Mouse (Mus musculus) left cerebral cortex, adult 9 months (tissue): Measurements from ENCODE around the gene Ivl.

Experiments used
- DNase-seq, 2 experiments: peaks; one replicate each; pipeline ENCODE4 v3.0.0; 2022; ENCODE audit warnings: low spot score in 2 of 2

The Ivl gene

DNA sequence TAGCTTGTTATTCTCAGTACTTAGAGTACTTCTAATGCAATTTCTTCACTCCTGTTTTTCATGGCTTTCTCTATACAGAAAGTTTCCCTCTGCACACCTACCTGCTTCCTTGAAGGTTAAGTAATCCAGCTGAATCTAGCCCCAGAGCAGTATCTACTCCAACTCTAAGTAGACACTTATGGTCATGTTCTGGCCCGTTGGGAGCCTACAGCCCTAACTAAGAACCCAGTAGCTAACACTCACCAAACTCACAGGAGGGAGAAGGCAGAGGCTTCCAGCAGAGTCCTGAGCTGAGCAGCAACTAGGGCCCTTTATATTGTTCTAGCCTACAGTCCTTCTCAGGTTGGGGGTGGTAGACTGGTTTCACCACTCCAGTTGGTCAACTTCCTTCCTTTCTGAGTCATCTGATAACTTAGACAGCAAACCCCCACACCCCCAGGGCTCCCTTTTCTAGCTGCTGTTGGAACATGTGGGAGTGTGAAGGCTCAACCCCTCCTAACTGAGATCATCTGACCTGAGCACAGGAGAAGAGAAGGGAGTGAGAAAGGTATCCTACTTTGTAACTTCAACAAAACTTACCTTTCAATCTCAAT, at the start of gene Ivl:
TSS of gene Ivl (minus strand) at position 287 of the 593 bp plus-strand sequence.
- no peak for DNase-seq

DNA sequence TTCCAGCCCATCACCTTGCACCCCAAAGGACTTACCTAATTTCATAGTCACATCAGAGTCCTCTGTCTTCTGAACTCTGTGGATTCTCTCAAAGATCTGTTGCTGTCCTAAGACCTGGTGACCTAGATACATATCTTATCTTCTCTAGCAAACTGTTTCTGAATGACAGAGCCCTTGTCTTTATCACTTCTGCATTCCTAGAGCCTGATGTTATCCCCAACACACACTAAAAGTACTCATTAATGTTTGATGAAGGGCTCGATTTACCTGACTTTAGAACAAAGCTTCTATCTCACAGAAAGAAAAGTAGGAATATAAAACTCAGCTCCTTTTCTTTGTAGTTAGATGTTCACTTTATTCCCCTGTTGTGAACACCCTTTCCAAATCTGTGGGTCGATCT, 48.0 kb upstream of the Ivl start, which contains the start of gene Lce6a:
TSS of gene Lce6a (minus strand) at position 101 of the 400 bp plus-strand sequence.
- no peak for DNase-seq

DNA sequence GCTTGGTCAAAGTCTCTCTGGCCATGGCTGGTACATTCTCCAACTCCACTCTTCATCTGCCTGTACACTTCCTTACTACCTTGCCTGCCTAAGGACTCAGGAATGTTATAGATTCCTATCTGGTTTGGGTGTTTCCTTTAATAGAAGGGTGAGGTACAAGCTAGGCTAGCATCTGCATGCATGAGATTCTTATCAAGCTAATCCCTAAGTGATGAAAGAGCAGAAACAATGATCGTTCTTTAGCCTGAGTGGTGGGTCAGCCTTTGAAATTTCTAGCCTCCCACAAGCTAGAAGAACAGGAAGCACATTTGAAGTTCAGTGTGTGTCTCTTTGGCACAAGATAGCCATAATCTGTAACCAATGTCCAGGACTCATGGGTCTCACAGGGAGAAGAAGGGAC, 36.3 kb upstream of the Ivl start:
- no peak for DNase-seq

DNA sequence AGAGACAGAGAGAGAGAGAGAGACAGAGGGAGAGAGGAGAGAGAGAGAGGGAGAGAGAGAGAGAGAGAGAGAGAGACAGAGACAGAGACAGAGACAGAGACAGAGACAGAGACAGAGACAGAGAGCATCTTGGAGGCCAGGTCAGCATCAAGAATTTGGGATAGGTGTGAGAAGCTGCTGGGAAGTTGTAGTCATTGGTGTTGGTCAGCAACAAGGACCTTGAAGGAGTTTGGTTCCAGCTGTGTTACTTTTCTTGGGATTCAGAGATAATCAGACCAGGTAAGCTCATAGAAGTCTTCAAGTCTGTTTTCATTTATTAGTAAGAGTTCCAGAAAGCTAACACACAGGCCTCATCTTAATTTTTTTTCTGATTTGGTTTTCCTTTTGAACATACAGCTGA, 33.9 kb upstream of the Ivl start, which contains the start of gene 2210017I01Rik:
TSS of gene 2210017I01Rik (minus strand) at position 101 of the 400 bp plus-strand sequence.
- DNase-seq = no peak

DNA sequence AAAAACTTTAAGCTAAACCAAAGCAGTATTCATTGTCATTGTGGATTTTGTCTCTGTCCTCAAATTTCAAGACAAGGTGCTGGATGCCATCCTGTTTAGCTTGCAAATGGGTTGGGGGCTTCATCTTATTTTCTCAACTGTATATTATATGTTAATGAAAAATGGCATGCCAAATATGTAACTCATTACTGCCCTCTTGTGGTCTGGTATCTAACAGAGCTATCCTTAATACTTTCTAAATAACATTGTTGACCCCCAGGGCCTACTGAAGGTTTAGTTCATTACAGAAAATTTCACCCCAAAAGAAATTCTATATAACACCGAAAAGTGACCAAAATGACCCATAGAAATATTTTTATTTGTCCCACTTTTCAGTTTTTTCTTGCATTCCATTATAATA, 28.6 kb upstream of the Ivl start:
- no peak for DNase-seq

DNA sequence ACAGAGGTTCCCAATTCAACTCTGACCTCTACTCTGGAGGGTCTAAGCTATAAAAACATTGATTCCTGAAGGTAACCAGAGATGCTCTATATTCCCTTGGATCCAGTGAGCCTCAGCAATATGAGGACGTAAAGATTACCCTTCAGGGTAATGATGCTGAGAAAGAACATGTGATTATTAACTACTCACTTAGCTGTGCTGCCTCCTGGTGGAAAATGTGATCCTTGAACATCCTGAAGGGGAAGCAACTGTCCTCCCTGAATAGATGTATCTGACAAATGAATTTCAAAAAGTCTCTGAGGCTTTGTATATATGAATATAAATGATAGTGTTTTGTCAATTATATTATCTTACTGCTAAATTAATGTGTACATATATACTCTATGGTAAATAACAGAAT, 26.9 kb upstream of the Ivl start:
- no peak for DNase-seq

DNA sequence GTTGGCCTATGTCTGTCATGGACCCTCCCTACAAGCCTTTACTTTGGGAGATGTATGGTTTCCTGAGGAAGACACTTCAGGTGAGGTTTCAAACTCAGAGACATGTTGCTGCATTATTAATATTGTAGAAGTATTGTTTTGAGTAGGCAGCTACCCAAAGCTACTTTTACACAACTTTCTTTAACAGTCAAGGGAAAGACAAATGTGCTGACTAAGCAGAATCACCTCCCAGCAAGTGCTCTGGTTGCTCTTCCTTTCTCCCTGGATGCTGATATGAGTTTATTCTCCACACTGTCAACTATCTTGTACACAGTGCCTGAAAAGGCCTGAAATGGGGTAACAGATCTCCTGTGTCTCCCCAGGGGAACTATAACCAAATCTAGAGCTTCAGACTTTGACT, 26.4 kb upstream of the Ivl start:
- no peak for DNase-seq

DNA sequence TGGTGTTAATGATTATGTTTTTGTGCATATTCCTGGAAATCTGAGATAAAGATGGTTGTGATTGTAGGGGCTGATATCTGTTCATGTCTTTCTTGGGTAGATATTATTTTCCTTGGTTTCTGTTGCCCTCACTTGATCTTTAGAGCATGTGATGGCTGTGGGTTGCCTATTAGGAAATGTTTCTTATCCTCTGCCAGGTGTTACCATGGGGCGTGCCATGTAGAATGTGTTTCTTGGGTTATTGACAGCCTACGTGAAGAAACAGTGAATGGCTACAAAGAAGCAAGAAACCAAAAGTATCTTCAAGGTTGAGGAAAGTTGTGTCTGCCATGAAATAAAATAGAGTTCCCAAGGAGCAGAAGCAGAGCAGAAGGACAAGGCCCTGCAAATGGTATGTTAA, 24.9 kb upstream of the Ivl start:
- DNase-seq = no peak

DNA sequence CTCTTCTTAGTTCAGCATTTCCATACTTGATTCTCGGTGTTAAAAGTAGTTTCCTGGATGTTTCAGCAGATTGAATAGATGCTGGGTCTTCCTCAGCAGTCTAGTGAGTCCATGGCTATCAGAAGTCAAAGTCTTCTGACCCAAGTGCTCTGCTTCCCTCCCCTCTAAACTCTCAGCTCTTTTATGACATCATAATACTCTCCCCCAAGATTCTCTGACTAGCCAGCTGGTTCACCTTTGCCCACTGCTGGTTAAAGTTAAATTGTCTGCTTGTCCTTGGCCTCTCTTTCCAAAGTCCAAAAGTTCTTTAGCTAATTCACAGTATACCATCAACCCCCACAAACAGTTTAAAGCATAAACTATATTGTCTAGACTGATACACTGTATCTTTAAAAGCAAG, 15.3 kb upstream of the Ivl start, which contains the start of gene Smcp:
TSS of gene Smcp (minus strand) at position 140 of the 400 bp plus-strand sequence.
- DNase-seq = no peak

DNA sequence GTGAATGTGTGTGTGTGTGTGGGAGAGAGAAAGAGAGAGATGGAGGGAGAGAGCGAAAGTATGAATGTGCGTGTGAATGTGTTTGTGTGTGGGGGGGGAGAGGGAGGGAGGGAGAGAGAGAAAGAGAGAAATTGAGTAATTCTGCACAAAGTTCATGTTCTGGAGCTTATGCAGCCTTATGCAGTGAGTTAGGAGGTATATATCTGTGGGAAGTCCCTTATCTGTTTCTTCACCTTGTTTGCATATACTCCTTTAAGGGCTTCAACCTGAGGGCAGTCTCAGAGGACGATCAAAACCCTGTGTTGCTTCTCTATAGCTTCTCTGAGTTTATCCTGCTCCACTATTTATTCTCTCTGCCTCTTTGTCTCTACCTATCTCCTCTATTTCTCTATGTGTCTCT, 13.7 kb upstream of the Ivl start:
- no peak for DNase-seq

DNA sequence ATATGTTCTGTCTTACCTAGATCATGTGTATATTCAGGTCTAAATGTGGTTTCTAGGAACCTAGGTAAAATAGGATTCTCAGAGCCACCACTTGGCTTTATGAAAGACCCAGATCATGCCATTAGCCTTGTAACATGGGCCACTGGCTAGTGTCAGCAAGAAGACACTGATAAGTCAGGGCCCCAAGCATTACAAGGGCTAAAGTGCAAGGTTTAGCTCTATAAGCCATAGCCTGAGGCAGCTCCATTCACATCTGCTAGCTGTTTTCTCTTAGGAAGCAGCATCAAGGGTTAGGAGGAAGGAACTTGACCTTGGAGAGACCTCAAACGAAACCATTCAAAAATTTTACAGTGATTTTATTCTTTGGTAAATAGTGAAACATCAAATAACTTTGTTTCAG, 11.5 kb upstream of the Ivl start:
- no peak for DNase-seq

DNA sequence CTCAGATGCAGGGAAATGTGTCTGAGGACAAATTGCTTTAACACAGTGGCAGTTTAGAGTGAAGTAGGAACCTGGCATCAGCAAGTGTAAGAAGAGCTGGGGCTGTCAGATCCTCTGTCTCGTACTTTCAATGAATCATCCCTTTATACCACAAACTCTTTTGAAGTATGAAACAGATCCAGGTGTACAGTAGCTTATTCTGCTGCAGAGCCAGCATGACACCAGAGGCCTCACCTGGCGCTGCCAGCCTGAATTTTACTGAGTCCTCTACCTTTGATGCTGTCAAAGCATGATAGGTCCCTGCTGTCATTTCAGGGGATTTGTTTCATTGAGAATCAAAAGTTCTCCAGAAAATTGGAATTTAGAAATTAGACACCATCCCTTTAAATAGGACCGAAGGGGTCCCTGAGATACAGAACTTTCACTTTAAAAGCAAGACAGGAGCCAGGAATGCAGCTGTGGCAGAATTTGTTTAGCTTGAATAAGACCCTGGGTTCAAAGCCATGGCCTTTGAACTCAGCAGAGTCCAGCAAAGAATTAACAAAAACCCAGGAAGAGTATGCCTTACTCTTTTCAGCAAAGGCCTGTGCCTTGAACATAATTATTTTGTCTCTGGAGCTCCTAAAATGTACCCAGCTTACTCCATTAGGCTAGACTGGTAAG, 9.8 kb upstream of the Ivl start:
- no peak for DNase-seq

DNA sequence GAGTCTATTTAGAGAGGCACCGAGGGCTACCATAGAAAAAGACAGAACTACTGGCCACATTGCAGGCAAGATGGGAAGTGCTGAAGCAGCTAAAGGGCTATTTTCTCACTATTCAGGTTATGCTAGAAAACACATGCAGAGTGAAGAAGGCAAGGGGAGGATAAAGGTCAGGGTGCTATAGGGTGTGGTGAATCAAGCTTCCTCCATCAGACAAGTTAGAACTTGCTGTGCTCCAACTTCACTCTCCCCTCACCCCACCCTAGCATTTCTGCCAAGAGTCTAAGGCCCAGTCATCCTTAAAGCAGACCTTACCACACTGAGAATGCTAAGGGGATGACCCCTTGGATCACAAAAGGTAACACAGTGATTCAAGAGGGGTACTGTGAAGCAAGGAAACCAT, 6.0 kb upstream of the Ivl start:
- DNase-seq = no peak

DNA sequence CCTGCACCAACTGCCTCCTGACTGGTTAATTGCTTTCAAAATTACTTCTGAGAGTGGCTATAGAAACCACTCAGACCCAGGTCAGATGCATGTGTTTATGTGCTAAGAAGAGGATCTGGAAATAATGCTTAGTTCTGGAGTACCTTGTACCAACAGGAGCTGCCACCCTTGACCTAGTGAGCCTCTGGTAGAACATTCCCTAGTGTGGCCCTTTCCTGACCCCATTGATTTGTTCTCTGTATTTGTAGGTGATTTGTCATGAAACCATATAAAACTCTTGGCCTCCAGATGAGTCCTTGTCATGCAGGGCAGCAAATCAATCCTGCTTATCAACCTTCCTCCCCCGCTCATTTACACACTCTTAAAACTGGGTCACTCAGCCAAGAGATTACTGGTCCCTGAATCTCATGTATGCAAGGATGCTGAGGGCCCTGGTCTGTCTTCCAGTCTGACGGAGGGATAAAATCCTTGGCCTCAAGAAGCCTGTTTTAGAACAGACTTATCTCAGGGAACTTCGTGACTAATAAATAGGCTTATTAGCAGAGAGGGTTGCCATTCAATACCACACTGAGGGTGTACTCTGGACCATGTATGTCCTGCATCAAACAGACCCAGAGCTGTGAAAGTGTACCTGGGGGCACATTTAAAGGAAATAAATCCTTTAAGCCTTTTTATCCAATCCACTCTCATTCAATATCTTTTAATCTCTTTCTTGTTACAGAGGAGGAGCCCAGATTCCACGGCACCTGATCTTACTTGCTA, 5.3 kb upstream of the Ivl start:
- DNase-seq = no peak

DNA sequence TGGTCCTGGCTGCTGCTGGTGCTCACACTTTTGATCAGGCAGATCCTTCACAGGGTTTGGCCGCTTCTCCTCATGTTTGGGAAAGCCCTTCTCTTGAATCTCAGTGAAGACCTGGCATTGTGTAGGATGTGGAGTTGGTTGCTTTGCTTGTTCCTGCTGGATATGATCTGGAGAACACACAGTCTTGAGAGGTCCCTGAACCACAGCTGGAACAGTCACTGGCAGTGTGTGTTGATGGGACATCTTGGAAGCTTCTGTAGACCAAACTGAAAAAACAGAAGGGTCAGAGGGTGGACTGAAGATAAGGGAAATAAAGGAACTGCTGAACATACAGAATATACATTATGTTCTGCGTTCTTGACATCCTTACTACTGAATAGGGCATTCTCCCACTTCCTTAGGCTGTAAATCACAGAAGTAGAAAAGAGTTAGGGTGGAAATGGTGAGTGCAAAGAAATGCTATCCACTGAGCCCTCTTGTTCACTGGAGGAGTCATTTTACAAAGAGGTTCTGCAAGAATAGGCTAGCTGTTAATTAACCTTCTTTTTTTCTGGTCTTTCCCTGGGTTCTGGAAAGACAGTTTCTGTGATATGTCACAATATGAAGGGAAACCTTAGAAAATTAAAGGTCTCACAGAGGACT, 900 bp downstream of the Ivl start:
- DNase-seq = no peak

DNA sequence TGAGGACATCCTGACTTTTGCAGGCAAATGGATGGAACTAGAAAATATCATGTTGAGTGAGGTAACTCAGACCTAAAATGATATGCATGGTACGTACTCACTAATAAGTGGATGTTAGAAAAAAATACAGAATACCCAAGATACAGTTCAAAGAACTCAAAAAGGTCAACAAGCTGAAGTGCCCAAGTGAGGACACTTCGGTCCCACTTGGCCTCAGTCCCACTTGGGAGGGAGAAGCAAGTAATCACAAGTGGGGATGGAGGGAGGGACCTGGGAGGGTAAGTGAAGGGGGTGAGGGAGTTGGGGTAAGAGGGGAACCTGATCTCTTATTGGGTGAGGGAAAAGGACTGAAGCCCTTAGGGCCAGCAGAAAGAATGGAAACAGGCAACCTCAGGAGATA, 4.8 kb downstream of the Ivl start:
- DNase-seq = no peak

DNA sequence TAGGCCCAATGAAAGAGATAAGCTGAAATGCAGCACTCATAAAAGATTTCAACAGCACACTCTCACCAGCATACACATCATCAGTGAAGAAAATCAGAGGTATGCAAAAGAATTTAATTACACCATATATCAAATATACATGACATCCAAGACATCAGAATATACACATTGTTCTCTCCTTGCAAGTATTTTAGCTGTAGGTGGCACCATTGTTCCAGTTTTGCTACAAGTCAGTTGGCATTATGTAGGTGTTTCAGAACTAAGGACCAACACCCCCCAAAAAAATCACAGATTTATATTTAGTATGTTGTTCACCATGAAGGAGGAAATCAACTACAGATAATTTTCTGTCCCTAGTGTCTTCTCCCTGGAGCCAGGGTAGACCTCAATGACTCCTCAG, 8.1 kb downstream of the Ivl start:
- DNase-seq = no peak

DNA sequence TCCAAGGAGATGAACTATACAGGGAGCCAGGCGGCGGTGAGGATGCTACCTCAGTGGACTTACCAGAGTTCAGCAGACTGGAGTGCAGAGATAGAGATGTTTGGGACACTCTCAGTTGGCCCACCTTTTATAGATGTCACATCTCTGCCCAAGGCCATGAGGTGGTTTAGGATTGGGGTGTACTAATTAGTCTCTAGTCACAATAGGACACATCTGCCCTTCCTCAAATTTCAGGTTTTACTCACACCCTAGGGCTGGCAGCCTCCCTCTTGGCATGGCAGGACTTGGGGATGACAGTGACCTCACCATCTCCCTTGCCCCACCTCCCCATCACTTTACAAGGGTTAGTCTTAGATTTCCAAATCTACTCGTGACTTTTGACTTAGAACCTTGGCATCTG, 39.1 kb downstream of the Ivl start, which contains the start of gene 2310046K23Rik:
TSS of gene 2310046K23Rik (minus strand) at position 101 of the 400 bp plus-strand sequence.
- DNase-seq = no peak
